Mouse (Mus musculus) A20 (cell line): Measurements from ENCODE around the gene Qpct.
A peak's percentile ranks its signal among the peaks of the same experiment; 100 is the strongest.

ENCODE experiments used
- DNase-seq: peaks from one replicate; pipeline ENCODE4 v3.0.0-alpha.2; 2011; ENCODE audit warnings: low read depth, low spot score

Qpct gene

DNA sequence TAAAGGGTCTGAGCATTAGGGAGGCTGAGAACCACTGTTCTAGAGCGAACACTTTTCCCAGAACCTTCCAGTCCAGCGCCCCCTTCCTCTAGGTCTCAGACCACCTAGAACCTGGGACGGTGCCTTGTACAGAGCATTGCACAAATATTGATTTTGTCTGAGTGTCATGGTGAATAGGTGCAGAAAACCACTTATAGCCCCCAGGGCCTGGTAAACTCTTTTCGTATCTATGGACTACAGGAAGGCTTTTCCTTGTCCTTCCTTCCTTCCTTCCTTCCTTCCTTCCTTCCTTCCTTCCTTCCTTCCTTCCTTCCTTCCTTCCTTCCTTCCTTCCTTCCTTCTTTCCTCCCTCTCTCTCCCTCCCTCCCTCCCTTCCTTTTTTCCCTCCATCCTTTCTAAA, at the start of gene Qpct:
Gene Qpct, plus strand, starts transcription at position 301 of the 400 bp plus-strand sequence.
- no peak for DNase-seq

DNA sequence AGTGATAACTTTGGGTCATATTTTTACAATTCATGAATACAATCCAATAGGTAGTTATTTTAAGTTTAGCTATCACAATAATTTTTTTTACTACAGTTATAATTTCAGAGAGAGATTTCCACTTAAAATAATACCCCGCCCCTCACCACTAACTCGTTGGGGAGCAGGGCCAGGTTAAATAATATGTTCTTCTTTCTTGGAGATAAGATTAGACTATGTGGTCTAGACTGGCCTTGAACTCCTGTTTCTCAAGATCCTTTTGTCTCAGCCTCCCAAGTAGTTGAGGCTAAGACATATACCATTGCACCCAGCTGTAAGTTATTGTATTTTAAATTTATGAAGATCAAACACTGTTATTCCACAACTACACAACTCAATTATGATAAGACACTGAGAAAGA, 38.1 kb upstream of the Qpct start:
- no peak for DNase-seq

DNA sequence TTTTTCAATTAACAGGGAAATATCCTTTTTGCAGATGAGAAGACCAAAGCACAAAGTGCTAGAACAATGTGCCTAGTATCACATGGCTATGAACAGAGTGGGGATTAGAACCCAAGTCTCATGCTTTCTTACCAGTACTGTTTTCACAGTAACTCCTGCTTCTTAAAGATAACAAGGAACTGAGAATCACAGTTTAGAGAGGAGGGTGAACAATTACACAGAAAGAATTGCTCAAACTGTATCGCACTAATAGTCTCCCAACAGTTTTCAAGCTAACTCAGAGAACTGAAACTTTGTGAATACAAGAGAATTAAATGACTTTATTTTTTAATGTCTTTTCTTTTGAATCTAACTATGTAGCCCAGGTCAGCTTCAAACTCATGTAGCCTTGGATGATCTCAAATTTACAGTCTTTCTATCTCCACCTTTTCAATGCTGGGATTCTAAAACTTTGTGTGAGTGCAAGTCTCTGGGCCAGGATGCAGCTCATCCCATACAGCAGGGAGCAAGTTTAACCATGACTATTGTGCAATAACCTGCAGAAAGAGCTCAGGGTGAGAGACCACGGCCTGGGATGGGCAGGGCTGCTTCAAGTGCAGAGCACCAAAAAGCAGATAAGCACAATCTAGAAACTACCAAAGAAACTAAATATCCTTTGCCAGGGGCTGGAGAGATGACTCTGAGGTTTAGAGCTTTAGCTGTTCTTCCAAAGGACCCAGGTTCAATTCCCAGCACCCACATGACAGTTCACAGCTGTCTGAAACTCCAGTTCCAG, 36.6 kb upstream of the Qpct start:
- DNase-seq: no peak

DNA sequence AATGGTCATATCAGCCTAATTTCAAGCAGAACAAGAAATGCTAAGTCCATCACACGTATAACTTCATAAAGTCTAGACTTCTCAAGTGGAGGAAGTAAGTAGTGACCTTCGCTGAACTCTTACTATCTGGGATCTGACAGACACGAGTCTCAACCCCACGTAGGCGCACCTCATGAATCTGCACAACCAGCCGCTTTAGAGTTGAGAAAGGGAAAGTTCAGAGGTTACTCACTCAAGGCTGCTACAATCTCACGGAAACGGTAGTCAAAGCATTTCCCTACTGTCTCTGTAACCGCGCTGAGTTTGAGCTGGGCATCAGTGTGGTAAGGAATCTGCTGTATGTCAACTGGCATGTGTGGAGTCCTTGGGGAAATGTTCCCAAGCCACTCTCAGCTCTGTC, 35.9 kb upstream of the Qpct start:
- DNase-seq: no peak

DNA sequence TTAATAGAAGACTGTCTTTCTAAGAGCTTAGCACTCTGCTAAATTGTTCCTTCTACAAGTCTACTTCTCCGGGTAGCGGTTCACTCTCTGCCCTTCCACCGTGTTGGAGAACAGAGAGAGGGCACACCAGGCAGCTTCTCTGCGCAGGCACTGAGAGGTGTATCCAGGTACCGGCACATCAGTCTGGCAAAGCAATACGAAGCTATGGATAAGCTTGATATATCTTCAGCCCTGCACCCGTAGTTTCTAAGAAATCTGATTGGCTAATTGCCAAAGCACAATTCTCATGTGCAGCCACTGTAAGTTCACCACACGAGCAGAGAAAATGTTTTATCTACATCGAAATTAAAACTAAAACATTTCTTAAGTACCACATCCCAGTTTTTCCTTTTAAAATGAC, 33.3 kb upstream of the Qpct start:
- no peak for DNase-seq

DNA sequence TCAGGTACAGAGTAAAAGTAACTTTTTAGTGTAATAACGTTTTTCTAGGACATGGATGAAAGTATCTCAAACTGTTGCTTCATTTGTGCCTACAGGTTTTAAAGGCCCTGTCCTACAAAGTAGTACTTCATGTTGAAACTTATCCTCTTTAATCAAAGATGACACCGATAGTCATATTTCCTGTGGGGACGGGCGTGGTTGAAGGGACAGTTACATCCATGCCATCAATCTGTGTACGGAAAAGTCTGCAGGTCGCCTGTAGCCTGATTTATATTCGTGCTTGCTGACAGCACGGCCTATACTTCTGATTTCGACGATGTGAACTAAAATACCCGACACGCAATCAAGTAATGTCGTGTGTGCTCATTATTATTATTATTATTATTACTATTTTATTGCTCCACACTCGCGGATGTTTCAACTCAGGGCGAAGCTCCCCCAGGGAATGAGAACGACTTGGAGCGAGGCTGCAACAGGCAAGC, 31.9 kb upstream of the Qpct start:
- peak; percentile 75 for DNase-seq

DNA sequence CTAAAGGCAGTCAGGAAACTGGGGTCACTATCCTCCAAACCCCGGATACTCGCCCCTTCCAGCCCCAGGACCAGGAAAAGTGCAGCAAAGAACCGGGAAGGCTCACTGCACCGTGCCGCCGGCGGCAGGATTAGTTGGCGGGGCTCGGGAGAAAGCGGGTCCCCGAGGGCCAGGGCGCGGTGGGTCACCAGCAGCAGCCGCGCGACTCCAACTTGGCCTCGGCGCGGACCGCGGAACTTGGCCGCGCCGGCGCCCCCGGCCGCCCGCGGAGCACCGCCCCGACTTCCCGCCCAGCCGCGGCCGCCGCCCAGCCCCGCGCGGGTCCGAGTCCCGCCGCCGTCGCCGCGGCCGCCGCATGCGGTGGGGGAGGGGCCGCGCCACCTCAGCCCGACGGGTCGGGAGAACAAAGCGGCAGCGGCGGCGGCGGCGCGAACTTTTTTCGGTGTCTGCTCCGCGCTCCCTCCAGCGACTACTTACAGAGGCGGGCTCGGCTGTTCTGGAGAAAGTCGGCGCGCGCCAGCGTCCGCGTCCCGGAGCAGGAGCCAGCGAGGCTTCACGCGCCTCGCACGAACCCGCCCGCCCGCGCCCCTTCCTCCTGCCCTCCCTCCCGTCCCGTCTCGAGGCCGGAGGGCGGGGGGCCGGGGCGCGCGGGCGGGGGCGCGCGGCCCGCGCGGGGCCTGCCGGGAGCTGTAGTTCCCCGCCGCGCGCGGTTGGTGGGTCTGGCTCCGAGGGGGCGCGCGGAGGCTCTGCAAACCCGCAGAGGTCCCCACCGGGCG, 31.3 kb upstream of the Qpct start, which contains the start of gene Prkd3:
Gene Prkd3, minus strand, starts transcription at position 609 of the 776 bp plus-strand sequence.
- no peak for DNase-seq

DNA sequence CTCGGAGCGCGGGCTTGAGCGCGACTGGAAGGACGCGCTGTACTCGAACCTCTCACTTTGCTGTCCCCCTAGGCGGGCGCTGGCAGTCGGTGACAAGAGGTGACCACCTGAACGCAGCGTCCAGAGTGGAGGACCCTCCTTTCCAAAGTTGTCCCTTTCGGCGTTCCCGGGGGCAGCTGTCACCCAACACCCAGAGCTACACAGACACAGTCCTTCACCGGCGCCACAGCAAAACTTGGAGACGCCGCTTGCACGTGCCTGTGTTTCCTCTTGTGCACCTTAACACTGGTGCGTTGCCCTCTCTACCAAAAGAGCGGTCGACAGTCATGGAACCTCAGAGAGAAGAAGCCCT, 30.7 kb upstream of the Qpct start:
- peak; percentile 81 for DNase-seq

DNA sequence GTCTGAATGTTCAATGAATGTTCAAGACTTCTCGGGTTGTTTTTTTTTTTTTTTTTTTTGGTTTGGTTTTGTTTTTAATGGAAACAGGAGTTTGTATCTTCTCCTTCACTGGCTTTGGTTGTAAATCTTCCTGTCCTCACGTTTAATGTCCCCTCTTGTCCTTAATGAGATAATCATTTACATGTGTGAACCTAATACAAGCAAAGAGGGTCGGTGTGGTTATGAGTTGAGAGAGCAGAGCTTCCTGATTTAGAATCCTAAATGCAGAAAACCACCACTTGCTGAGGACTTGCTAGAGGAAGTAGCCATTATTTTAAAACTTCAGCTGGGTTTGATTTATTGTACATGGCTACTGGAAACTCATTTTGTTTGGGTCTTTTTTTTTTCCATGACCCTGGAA, 29.0 kb upstream of the Qpct start:
- peak; percentile 73 for DNase-seq

DNA sequence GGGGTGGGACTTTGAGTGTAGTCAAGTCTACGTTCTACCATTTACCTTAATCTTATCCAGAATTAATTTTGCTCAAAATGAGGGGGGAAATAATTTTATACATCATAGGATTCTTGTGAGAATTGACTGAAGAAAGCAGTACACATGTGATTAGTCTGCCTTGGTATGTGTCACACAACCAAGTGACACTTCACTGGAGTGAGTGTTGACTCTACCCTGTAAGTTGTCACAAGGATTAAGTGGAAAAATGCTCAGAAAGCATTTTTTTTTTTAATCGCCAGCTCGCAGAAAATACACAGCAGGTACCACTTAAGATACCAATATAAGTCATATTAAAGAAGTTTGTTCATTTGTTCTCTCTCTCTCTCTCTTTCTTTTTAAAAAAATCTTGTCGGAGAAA, 27.2 kb upstream of the Qpct start:
- DNase-seq: no peak

DNA sequence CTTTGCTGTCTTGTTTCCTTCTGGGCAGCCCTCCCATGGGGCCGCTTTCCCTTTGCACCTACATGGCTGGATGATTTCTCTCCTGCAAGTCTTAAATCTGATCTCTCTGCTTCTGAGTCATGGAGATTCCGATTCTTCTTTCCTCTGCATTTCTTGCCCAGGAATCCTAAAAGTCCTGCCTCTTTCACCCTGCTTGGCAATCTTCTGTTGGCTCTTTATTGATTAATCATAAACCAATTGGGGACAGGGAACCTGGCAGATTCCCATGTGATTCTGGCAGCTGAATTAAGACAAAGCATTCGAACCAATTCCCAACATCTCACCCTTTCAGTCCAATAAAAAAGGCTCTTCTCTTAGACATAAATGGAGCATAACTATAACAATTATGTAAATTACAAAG, 22.5 kb upstream of the Qpct start:
- DNase-seq: no peak

DNA sequence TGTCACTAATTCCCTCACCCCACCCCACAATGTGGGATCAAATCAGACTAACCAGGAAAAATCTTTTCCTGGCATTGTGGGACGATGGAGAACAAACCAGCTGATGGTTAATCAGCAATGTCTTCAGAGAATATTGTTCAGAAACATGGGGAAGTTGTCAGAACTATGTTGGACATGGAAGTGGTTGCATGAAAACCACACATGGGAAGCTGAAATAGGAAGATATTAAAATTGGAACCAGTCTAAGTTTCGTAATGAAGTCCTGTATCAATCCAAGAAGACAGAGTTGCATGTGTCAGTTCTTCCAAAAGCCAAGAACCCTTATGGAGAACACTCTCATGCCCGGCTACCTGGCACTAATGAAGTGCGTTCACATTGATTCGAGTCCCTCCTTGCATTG, 20.1 kb upstream of the Qpct start:
- DNase-seq: no peak

DNA sequence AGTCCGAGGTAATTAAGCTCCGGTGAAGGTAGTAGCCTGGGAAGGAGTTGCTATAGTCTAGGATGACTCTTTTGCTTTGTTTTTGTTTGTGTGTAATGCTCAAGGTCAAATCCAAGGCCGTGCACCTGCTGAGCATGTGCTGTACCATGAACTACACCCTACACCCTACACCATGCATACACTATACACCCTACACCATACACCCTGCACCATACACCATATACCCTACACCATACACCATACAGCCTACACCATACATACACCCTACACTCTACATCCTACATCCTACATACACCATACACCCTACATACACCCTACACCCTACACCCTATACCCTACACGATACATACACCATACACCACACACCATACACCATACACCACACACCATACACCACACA, 18.9 kb upstream of the Qpct start:
- DNase-seq: no peak

DNA sequence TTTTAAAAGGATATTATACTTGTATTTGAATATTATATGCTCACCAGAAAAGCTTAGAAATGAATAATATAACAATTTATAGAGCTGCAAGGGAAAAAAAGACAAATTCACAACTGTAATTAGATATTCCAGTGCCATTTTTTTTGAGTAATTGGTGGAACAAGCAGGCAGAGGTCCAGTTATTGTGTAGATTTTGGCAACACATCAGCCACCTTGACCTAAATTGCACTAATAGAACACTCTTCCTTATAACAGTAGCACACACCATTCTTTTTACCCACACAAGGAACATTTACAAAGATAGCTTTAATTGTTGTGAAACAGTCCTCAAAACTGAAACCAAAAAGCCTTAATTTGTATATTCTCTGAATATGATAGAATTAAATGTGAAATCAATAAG, 12.0 kb upstream of the Qpct start:
- DNase-seq: no peak

DNA sequence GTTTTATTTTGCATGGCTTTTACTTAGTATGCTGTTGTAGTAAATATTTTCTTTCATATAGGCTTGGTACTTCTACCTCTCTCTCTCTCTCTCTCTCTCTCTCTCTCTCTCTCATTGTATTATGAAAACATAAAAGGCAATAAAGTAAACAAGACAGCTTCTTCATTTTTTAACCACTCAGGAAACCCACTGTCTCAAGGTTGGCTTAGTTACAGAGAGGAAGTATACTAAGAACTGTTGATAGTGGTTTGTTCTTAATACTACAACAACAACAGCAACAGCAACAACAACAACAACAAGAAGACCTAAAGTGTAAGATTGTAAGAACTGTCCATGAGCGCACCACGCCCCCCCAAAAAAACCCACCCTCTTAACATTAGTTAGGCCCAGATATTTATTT, 8.0 kb upstream of the Qpct start:
- no peak for DNase-seq

DNA sequence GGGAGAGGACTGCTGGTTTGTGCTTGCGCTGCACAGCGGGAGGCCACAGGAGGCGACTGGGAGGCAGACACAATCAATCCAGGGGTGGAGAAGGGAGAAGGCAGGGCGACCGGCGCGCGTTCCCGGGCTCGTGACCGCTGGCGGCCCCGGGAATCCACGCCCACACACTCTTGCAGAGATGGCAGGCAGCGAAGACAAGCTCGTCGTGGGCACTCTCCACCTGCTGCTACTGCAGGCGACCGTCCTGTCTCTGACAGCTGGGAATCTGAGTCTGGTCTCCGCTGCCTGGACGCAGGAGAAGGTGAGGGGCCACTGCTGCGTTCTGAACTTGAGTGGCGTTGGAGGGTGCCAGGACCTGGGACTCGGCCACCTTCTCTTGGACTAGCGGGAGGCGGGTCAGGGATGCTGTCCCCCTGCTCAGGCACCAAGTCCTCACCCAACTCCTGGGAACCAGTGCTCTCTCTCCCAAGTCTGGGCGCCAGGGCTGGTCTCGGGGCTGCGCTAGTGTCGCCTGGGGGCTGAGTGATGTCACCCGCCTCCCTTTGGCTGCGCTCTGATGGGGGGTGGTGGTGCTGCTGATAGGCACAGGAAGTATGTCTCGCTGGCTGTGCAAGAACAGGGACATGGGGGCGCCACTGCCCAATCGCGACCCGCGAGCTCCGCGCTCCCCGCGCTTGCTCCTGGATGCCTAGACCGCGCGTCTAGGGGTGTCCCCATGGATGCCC, 544 bp downstream of the Qpct start:
- no peak for DNase-seq

DNA sequence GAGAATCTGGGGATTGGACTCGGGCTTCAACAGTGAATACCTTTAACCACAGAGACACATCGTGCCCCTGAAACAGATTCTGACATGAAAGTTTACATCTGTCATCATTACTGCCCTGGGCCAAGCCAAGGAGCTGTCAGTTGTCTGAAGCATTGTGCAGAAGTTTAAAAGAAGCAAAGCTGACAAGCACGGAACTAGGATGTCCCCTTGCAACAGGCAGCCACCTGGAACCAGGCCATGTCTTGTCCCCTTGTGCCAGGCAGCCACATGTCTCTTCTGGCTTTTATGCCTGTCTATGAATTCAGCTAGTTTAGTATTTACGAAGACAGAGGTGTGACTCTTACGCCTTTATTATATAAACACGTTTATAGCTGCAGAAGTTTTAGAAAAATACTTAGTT, 6.6 kb downstream of the Qpct start:
- no peak for DNase-seq

DNA sequence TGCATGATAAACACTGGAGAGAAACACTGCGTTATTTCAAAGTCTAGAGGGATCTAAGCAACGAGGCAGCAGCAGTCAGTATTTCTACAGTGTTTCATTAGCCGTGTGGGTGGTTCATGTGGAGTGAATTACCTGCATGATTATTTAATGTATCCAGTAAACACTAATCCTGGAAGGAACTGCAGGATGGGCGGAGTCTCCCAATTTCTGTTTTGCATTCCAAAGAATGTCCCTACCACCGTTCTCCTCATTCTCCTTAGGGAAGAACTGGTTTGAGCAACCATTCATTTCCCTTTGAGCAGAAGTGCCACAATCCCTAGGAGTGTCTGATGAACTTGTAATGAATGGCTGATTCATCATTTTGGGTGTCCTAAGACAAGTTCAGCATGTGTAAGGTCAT, 8.5 kb downstream of the Qpct start:
- DNase-seq: no peak

DNA sequence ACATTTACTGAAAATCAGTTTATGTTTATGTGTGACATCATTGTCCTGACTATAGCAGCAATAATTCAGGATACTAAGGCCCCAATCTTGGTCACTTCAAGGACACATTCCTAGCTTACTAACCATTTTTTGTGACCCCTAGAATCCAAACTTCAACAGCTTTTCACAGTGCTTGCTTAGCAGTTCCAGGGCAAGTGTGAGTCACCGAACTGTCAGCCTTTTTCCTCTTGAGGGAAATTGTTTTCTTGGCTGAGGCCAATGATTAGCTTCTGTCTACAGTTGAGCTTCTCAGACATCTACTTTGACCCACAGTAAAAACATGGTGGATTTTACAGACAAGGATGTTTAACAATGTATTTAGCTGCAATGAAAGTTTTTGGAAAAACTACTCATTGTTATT, 12.5 kb downstream of the Qpct start:
- DNase-seq: no peak

DNA sequence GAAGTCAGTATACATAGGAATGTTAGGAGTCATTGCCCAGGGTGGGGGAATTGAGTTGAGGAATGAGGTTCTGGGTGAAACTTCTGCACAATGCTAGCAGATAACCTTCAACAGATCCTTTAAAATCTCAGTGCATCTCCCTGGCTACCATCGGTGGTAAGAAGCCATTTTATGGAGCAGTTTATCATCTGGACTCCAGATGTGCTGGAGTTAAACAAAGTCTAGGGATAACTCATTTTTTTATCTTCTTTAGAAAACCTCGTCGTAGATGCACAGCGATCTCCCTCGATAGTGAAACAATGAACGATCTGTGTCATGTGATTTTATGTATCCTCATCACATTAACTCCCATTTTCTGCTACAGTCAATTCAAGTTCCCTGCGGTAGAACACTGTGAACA, 16.9 kb downstream of the Qpct start:
- no peak for DNase-seq

DNA sequence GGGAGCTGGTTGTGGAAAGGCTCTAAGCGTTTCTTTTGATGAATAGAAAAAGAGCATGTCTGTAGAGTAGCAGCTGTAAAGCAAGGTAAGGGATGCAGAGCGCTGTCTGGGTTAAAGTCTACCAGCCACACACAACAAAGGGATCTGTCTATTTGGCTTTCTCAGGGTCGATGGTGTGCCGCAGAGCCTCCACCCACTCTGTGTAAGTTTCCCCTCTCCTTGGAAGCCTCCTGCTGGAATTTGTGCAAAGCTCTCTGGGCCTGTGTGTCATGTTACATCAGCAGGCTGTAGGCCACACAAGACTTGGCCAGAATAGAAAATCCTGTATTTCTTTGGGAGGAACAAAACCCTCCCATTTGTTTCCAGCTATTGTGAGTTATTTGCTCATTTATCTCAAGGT, 17.3 kb downstream of the Qpct start:
- no peak for DNase-seq

DNA sequence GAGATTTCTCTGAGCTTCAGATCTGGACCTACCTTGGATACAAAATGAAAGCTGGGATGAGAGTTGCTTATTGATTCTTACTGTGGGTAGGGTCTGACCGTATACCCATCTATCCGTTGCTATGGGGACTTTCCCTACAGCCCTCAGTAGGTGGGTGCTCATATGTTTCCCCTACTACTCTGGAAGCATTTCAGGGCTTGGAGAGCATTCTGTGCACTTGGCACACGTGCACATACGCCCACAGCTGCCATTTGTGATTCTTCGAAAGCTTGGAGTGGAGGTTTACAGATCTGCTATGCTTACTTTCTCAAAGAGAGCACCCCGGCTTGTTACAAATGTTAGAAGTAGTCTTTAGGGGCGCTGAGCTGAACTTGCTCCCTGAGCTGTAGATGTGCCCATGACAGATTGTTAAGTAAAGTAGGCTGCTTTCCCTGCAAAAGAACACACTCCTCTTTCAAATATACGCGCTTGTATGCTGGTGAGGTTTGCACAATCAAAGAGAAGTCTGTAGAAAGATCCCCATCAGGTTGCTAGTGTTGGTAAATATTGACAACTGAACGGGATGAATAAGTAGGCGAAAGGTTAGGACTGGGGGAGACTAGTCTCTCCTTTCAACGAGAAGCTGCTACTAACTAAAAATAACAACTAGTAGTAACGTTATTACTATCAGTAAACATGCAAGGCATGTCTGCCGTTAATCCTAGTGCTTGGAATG, 18.2 kb downstream of the Qpct start:
- no peak for DNase-seq
